Mouse (Mus musculus): Measurements from ENCODE around the gene Fndc10. TPM values are rescaled to one million over a fixed set of nuclear protein-coding genes. Genes with fewer than 3 reads are reported as not detected.
"Not testable (repeated sequence)": the region's sequence is repeated elsewhere in the genome, so short reads cannot be mapped to it uniquely, and the experiment has no call there.

The Fndc10 gene
- total RNA-seq, 2 experiments from 2014 or later = 23.3 to 23.5 TPM

- DNase-seq (ENCODE audit: low spot score in 2 of 2) = peak in 1 of 2 experiments; percentile 37
These were observed 41.0 kb downstream of the Fndc10 start for GRCm38 (mm10) chr4:155734951-155735702.

GRCm38 (mm10) chr4:155735788-155736187 lies 41.6 kb downstream of the Fndc10 start:
- DNase-seq (ENCODE audit: low spot score in 2 of 2) = no peak

- no peak for DNase-seq (ENCODE audit: low spot score in 2 of 2)
These were observed 42.3 kb downstream of the Fndc10 start for GRCm38 (mm10) chr4:155736421-155736820.

- DNase-seq (ENCODE audit: low spot score in 2 of 2) = no peak
These were observed 44.1 kb downstream of the Fndc10 start for GRCm38 (mm10) chr4:155738262-155738661.

GRCm38 (mm10) chr4:155739152-155739551 lies 45.0 kb downstream of the Fndc10 start:
- no peak for DNase-seq (ENCODE audit: low spot score in 2 of 2)

- DNase-seq (ENCODE audit: low spot score in 2 of 2) = no peak
These were observed 45.8 kb downstream of the Fndc10 start for GRCm38 (mm10) chr4:155739741-155740636.

GRCm38 (mm10) chr4:155740681-155741080 lies 46.5 kb downstream of the Fndc10 start:
- not testable (repeated sequence) for DNase-seq (ENCODE audit: low spot score in 2 of 2)

GRCm38 (mm10) chr4:155742684-155743083 lies 48.5 kb downstream of the Fndc10 start:
- DNase-seq (ENCODE audit: low spot score in 2 of 2) = no peak

GRCm38 (mm10) chr4:155744474-155744873 lies 50.3 kb downstream of the Fndc10 start:
- DNase-seq (ENCODE audit: low spot score in 2 of 2) = no peak

- DNase-seq (ENCODE audit: low spot score in 2 of 2) = no peak
These were observed 51.0 kb downstream of the Fndc10 start for GRCm38 (mm10) chr4:155745136-155745535.

Other genes with a start within 250 kb of the Fndc10 start
- 1 to 10 TPM; 3.1 to 4.2 TPM for gene Tmem52, start 225.2 kb upstream of the Fndc10 start, total RNA-seq (2021)
- 100 to 1,000 TPM; 690 to 729 TPM for gene Gnb1, start 203.0 kb upstream of the Fndc10 start, total RNA-seq (2021)
- 10 to 100 TPM; 65.4 to 69.2 TPM for gene Nadk, start 132.0 kb upstream of the Fndc10 start, total RNA-seq (2021)
- 10 to 100 TPM; 39.3 to 42.3 TPM for gene Slc35e2, start 92.9 kb upstream of the Fndc10 start, total RNA-seq (2021)
- gene Cdk11b, start 69.5 kb upstream of the Fndc10 start, total RNA-seq (2021) = 10 to 100 TPM; 45.3 to 47.0 TPM
- not detected for gene Gm10563, start 48.9 kb upstream of the Fndc10 start, total RNA-seq (2021)
- 1 to 10 TPM; 2.8 to 4.2 TPM for gene Mmp23, start 41.0 kb upstream of the Fndc10 start, total RNA-seq (2021)
- 100 to 1,000 TPM; 106 to 112 TPM for gene Mib2, start 25.1 kb upstream of the Fndc10 start, total RNA-seq (2021)
- gene Ssu72, start 10.5 kb downstream of the Fndc10 start, total RNA-seq (2021) = 10 to 100 TPM; 81.4 to 89.1 TPM
- gene Tmem240, start 40.5 kb downstream of the Fndc10 start, total RNA-seq (2021) = 10 to 100 TPM; 35.8 to 39.5 TPM
- gene Atad3a, start 66.8 kb downstream of the Fndc10 start, total RNA-seq (2021) = 10 to 100 TPM; 50.6 to 50.9 TPM
- gene Vwa1, start 80.4 kb downstream of the Fndc10 start, total RNA-seq (2021) = 10 to 100 TPM; 10.4 to 11.9 TPM
- 10 to 100 TPM; 25.6 to 30.8 TPM for gene Tmem88b, start 91.5 kb downstream of the Fndc10 start, total RNA-seq (2021)
- not detected for gene Ankrd65, start 96.1 kb downstream of the Fndc10 start, total RNA-seq (2021)
- gene Mrpl20, start 108.5 kb downstream of the Fndc10 start, total RNA-seq (2021) = 10 to 100 TPM; 74.7 to 91.6 TPM
- gene Ccnl2, start 118.1 kb downstream of the Fndc10 start, total RNA-seq (2021) = 10 to 100 TPM; 70.4 to 79.3 TPM
- 100 to 1,000 TPM in 1 of 2 experiments, 10 to 100 TPM in 1; 97.4 to 106 TPM for gene Aurkaip1, start 136.9 kb downstream of the Fndc10 start, total RNA-seq (2021)
- gene Mxra8, start 145.3 kb downstream of the Fndc10 start, total RNA-seq (2021) = 1 to 10 TPM; 5.6 to 6.9 TPM
- gene Dvl1, start 153.1 kb downstream of the Fndc10 start, total RNA-seq (2021) = 10 to 100 TPM; 85.4 to 86.9 TPM
- under 1 TPM; 0.30 to 0.35 TPM for gene Tas1r3, start 169.0 kb downstream of the Fndc10 start, total RNA-seq (2021)
- gene Cptp, start 175.1 kb downstream of the Fndc10 start, total RNA-seq (2021) = 10 to 100 TPM; 31.9 to 33.2 TPM
- 10 to 100 TPM; 29.0 to 33.8 TPM for gene Ints11, start 175.2 kb downstream of the Fndc10 start, total RNA-seq (2021)
- 10 to 100 TPM; 45.8 to 54.9 TPM for gene Pusl1, start 197.4 kb downstream of the Fndc10 start, total RNA-seq (2021)
- gene Acap3, start 197.5 kb downstream of the Fndc10 start, total RNA-seq (2021) = 100 to 1,000 TPM; 105 to 120 TPM
- gene Ube2j2, start 249.5 kb downstream of the Fndc10 start, total RNA-seq (2021) = 10 to 100 TPM; 68.2 to 70.8 TPM

Data from layer of hippocampus, adult 18-20 months (tissue).